Mouse (Mus musculus): ENCODE results near the gene Arpc5l. TPM values are rescaled to one million over a fixed set of nuclear protein-coding genes. Genes with fewer than 3 reads are reported as not detected.

Gene Arpc5l
- total and polyA plus RNA-seq, 3 experiments, result 65.4 to 87.0 TPM; not detected in 1

GRCm38 (mm10) chr2:39004372-39004771 is 776 bp upstream of the Arpc5l start:
- Histone ChIP-seq H3K9me3 (replicated peaks; ENCODE audit: insufficient read depth, low read length) (no peaks in the 10 kb centered on the region), H3K27me3 (ENCODE audit: control insufficient read depth in 1 of 2, insufficient read depth in 2 of 2, low read length in 2 of 2) (no peaks in the 10 kb centered on the region), H3K9ac (ENCODE audit: control insufficient read depth, low read depth, low read length, poor library complexity, severe bottlenecking) (peak overlapping the region; percentile 97), H3K36me3 (ENCODE audit: control insufficient read depth in 1 of 2, insufficient read depth in 2 of 2, low read length in 2 of 2) (peaks cover 0 to 20% of the 10 kb centered on the region in 2 experiments; a peak in 3 of 4 replicates), H3K4me1 (ENCODE audit: control insufficient read depth in 1 of 2, insufficient read depth in 2 of 2, low read length in 2 of 2) (peaks cover 6 to 11% of the 10 kb centered on the region in 2 experiments), H3K27ac (ENCODE audit: control insufficient read depth, low read depth, low read length) (peak overlapping the region; percentile 83), H3K4me3 (ENCODE audit: control insufficient read depth in 1 of 2, insufficient read depth in 1 of 2, low read depth in 2 of 2, low read length in 2 of 2) (peak overlapping the region; percentile 86 to 88), H3K79me2 (ENCODE audit: control insufficient read depth, insufficient read depth, low read length, poor library complexity) (peaks cover 54% of the 10 kb centered on the region)
- peak; percentile 68 for DNase-seq (ENCODE audit: low read depth, low spot score)
- TF ChIP-seq ZNF384 (IDR thresholded peaks at IDR 0.05; ENCODE audit: low read depth, low read length) (no peak), TCF12 (IDR thresholded peaks at IDR 0.05; ENCODE audit: low read depth, low read length) (no peak), RCOR1 (IDR thresholded peaks at IDR 0.05; ENCODE audit: low read depth, low read length) (no peak), CHD2 (IDR thresholded peaks at IDR 0.05; ENCODE audit: low read length) (no peak), MAZ (IDR thresholded peaks at IDR 0.05; ENCODE audit: low read depth, low read length) (no peak), CTCF (IDR thresholded peaks at IDR 0.05 in 2 of 3, conservative IDR thresholded peaks at IDR 0.05 in 1 of 3; ENCODE audit: control insufficient read depth in 1 of 3, insufficient read depth in 1 of 3, low read depth in 2 of 3, low read length in 3 of 3, poor library complexity in 1 of 3, severe bottlenecking in 1 of 3) (no peak), SMC3 (IDR thresholded peaks at IDR 0.05; ENCODE audit: low read depth, low read length) (no peak), POLR2A (IDR thresholded peaks at IDR 0.05; ENCODE audit: control insufficient read depth in 1 of 2, insufficient read depth in 1 of 2, low read depth in 1 of 2, low read length in 2 of 2, poor library complexity in 1 of 2) (peak in 1 of 2 experiments; percentile 14; a peak in 2 of 4 replicates), ZMIZ1 (IDR thresholded peaks at IDR 0.05; ENCODE audit: low read depth, low read length) (no peak), ETS1 (IDR thresholded peaks at IDR 0.05; ENCODE audit: low read depth, low read length) (peak; percentile 89), JUND (IDR thresholded peaks at IDR 0.05; ENCODE audit: low read depth, low read length) (no peak), ZKSCAN1 (IDR thresholded peaks at IDR 0.05; ENCODE audit: low read depth, low read length) (no peak), E2F4 (IDR thresholded peaks at IDR 0.05; ENCODE audit: borderline replicate concordance, low read depth, low read length) (no peak), USF1 (IDR thresholded peaks at IDR 0.05; ENCODE audit: low read depth, low read length) (peak; percentile 63; the same call in 1 of the 2 replicates), KAT2A (conservative IDR thresholded peaks at IDR 0.05; ENCODE audit: low read depth, low read length) (0 out of 2 replicates have a peak, but pooled peaks have one; percentile 7), MYC (IDR thresholded peaks at IDR 0.05; ENCODE audit: low read depth, low read length) (peak; percentile 90), UBTF (IDR thresholded peaks at IDR 0.05; ENCODE audit: borderline replicate concordance, insufficient read depth, low read depth, low read length) (no peak), POLR2AphosphoS2 (IDR thresholded peaks at IDR 0.05; ENCODE audit: low read length) (no peak), BHLHE40 (IDR thresholded peaks at IDR 0.05; ENCODE audit: borderline replicate concordance, low read depth, low read length) (peak; percentile 74; the same call in 1 of the 2 replicates), NELFE (IDR thresholded peaks at IDR 0.05; ENCODE audit: low read depth, low read length) (no peak), HCFC1 (IDR thresholded peaks at IDR 0.05; ENCODE audit: low read depth, low read length) (no peak), EP300 (IDR thresholded peaks at IDR 0.05; ENCODE audit: low read depth in 1 of 2, low read length in 2 of 2) (no peak), MYB (IDR thresholded peaks at IDR 0.05; ENCODE audit: low read depth, low read length) (no peak), SIN3A (IDR thresholded peaks at IDR 0.05; ENCODE audit: low read length) (no peak; the same call in 1 of the 2 replicates), GABPA (IDR thresholded peaks at IDR 0.05; ENCODE audit: low read depth, low read length) (no peak), MAFK (IDR thresholded peaks at IDR 0.05; ENCODE audit: borderline replicate concordance, low read depth, low read length) (no peak), MEF2A (IDR thresholded peaks at IDR 0.05; ENCODE audit: extremely low read depth, insufficient replicate concordance, low read depth, low read length, poor library complexity, severe bottlenecking) (no peak), TAL1 (IDR thresholded peaks at IDR 0.05; ENCODE audit: low read length) (no peak), POLR2AphosphoS5 (IDR thresholded peaks at IDR 0.05; ENCODE audit: borderline replicate concordance, low read depth, low read length) (no peak), CHD1 (IDR thresholded peaks at IDR 0.05; ENCODE audit: low read depth, low read length) (no peak), MXI1 (IDR thresholded peaks at IDR 0.05; ENCODE audit: low read depth, low read length) (peak; percentile 62), RAD21 (IDR thresholded peaks at IDR 0.05; ENCODE audit: low read depth, low read length) (no peak), GATA1 (IDR thresholded peaks at IDR 0.05; ENCODE audit: low read depth, low read length) (peak; percentile 59; the same call in 1 of the 2 replicates), USF2 (IDR thresholded peaks at IDR 0.05; ENCODE audit: borderline replicate concordance in 1 of 2, insufficient read depth in 1 of 2, low read depth in 1 of 2, low read length in 2 of 2) (no peak), ELF1 (IDR thresholded peaks at IDR 0.05; ENCODE audit: low read depth, low read length) (no peak), TBP (IDR thresholded peaks at IDR 0.05; ENCODE audit: low read depth, low read length) (no peak), NRF1 (IDR thresholded peaks at IDR 0.05; ENCODE audit: insufficient read depth, low read depth, low read length, poor library complexity, severe bottlenecking) (0 out of 2 replicates have a peak, but pooled peaks have one; percentile 10), MAX (IDR thresholded peaks at IDR 0.05; ENCODE audit: low read length) (peak; percentile 93)
